Mouse (Mus musculus) myocyte (in vitro differentiated cells): Measurements from ENCODE around the gene Mapk8ip1. TPM values are rescaled to one million over a fixed set of nuclear protein-coding genes. Genes with fewer than 3 reads are reported as not detected.

Source experiments
- H3K27me3 ChIP-seq: one replicate; pipeline ENCODE4 v1.6.1; 2011; ENCODE audit not compliant: control insufficient read depth, insufficient read depth, insufficient read length
- H3K36me3 ChIP-seq: one replicate; pipeline ENCODE4 v1.6.1; 2011; ENCODE audit not compliant: control insufficient read depth, insufficient read depth
- H3K4me2 ChIP-seq: one replicate; pipeline ENCODE4 v1.6.1; 2011; ENCODE audit warnings: low read depth, control low read depth
- H3K4me3 ChIP-seq: one replicate; pipeline ENCODE4 v1.5.1; 2011; ENCODE audit warnings: mild to moderate bottlenecking, control low read depth, moderate library complexity
- H3K79me2 ChIP-seq: one replicate; pipeline ENCODE4 v1.6.1; 2011; ENCODE audit not compliant: control insufficient read depth, insufficient read depth
- H3ac ChIP-seq: one replicate; pipeline ENCODE4 v1.6.1; 2011; ENCODE audit not compliant: control insufficient read depth, insufficient read length
- CEBPB ChIP-seq: IDR thresholded peaks from 2 replicates; pipeline ENCODE4 v1.6.1; 2011; ENCODE audit warnings: mild to moderate bottlenecking, moderate library complexity; ENCODE audit not compliant: poor library complexity, insufficient read depth, severe bottlenecking
- E2F4 ChIP-seq: IDR thresholded peaks from one replicate; pipeline ENCODE4 v1.6.1; 2011; ENCODE audit warnings: mild to moderate bottlenecking, control low read depth, moderate library complexity; ENCODE audit not compliant: insufficient read depth
- MAX ChIP-seq: IDR thresholded peaks from one replicate; pipeline ENCODE4 v1.6.1; 2011; ENCODE audit warnings: low read depth, mild to moderate bottlenecking, control low read depth
- MYOD1 ChIP-seq, 3 experiments: IDR thresholded peaks; one replicate each; pipeline ENCODE4 v1.6.1; 2011; ENCODE audit warnings: control low read depth in 2 of 3, low read depth in 2 of 3, mild to moderate bottlenecking in 2 of 3, moderate library complexity in 1 of 3; ENCODE audit not compliant: insufficient read length in 2 of 3, control insufficient read depth in 1 of 3
- MYOG ChIP-seq, 3 experiments: IDR thresholded peaks; one replicate each; pipeline ENCODE4 v1.6.1; 2011; ENCODE audit warnings: control low read depth in 2 of 3, low read depth in 2 of 3, mild to moderate bottlenecking in 2 of 3; ENCODE audit not compliant: insufficient read length in 2 of 3, control insufficient read depth in 1 of 3, insufficient read depth in 1 of 3
- POLR2A ChIP-seq: IDR thresholded peaks from one replicate; pipeline ENCODE4 v1.6.1; 2011; ENCODE audit warnings: low read depth, mild to moderate bottlenecking, control low read depth, moderate library complexity; ENCODE audit not compliant: insufficient read length
- POLR2AphosphoS2 ChIP-seq: IDR thresholded peaks from one replicate; pipeline ENCODE4 v1.6.1; 2011; ENCODE audit warnings: low read depth, control low read depth; ENCODE audit not compliant: insufficient read length
- REST ChIP-seq: IDR thresholded peaks from one replicate; pipeline ENCODE4 v1.6.1; 2011; ENCODE audit warnings: mild to moderate bottlenecking, control low read depth, moderate library complexity; ENCODE audit not compliant: insufficient read depth, insufficient read length
- SRF ChIP-seq: IDR thresholded peaks from one replicate; pipeline ENCODE4 v1.6.1; 2011; ENCODE audit warnings: low read depth; ENCODE audit not compliant: control insufficient read depth, insufficient read length
- TCF12 ChIP-seq: IDR thresholded peaks from one replicate; pipeline ENCODE4 v1.6.1; 2011; ENCODE audit warnings: mild to moderate bottlenecking, control low read depth; ENCODE audit not compliant: poor library complexity, insufficient read depth, severe bottlenecking
- TCF3 ChIP-seq: IDR thresholded peaks from one replicate; pipeline ENCODE4 v1.6.1; 2011; ENCODE audit warnings: low read depth, control low read depth; ENCODE audit not compliant: insufficient read length
- USF1 ChIP-seq: IDR thresholded peaks from one replicate; pipeline ENCODE4 v1.6.1; 2011; ENCODE audit warnings: low read depth, mild to moderate bottlenecking, control low read depth, moderate library complexity
- polyA plus RNA-seq: library from polyadenylated mRNA; unstranded; fragments of >200 nt; fragmentation: generic; extraction: Trizol; gene quantifications from one replicate; pipeline ENCODE4 v1.2.1, GENCODE M21; 2012; ENCODE audit warnings: missing spikeins

The Mapk8ip1 gene
- polyA plus RNA-seq, 1 experiment, result 34.7 TPM

- no peak overlapping the region for H3K4me3 ChIP-seq
- H3ac ChIP-seq, result no peak overlapping the region
- no peaks in the 10 kb centered on the region for H3K79me2 ChIP-seq
- TF ChIP-seq TCF3 (no peak), POLR2AphosphoS2 (peak; percentile 33)
- no peaks in the 10 kb centered on the region for H3K27me3 ChIP-seq
- no peak overlapping the region for H3K4me2 ChIP-seq
- no peaks in the 10 kb centered on the region for H3K36me3 ChIP-seq
These were observed 15.7 kb downstream of the Mapk8ip1 start for GRCm38 (mm10) chr2:92385113-92386051.

- H3K36me3 ChIP-seq, result peaks cover 3% of the 10 kb centered on the region
- TF ChIP-seq SRF (no peak), USF1 (no peak), POLR2AphosphoS2 (no peak), TCF12 (no peak), MAX (no peak), E2F4 (no peak), TCF3 (no peak), REST (no peak), MYOD1 (IDR thresholded peaks at IDR 0.05; ENCODE audit: control insufficient read depth in 1 of 3, insufficient read length in 2 of 3, low read depth in 2 of 3) (no peak), POLR2A (no peak), MYOG (IDR thresholded peaks at IDR 0.05; ENCODE audit: control insufficient read depth in 1 of 3, insufficient read depth in 1 of 3, insufficient read length in 2 of 3, low read depth in 2 of 3) (no peak), CEBPB (no peak)
These were observed 17.0 kb downstream of the Mapk8ip1 start for GRCm38 (mm10) chr2:92384101-92384500.

GRCm38 (mm10) chr2:92382759-92383158 lies 18.3 kb downstream of the Mapk8ip1 start:
- Histone ChIP-seq H3K4me2 (no peak overlapping the region), H3K79me2 (no peaks in the 10 kb centered on the region), H3ac (no peak overlapping the region), H3K27me3 (no peaks in the 10 kb centered on the region), H3K36me3 (peaks cover 10% of the 10 kb centered on the region), H3K4me3 (no peak overlapping the region)
- no peak for TF ChIP-seq REST
- TF ChIP-seq TCF3, result no peak
- TF ChIP-seq MYOD1 (IDR thresholded peaks at IDR 0.05; ENCODE audit: control insufficient read depth in 1 of 3, insufficient read length in 2 of 3, low read depth in 2 of 3), result no peak
- TF ChIP-seq POLR2A, result no peak
- no peak for TF ChIP-seq CEBPB
- TF ChIP-seq MYOG (IDR thresholded peaks at IDR 0.05; ENCODE audit: control insufficient read depth in 1 of 3, insufficient read depth in 1 of 3, insufficient read length in 2 of 3, low read depth in 2 of 3), result no peak
- no peak for TF ChIP-seq MAX
- no peak for TF ChIP-seq E2F4
- TF ChIP-seq POLR2AphosphoS2, result no peak
- TF ChIP-seq USF1, result no peak
- no peak for TF ChIP-seq TCF12

More at GRCm38 (mm10) chr2:92384101-92384500, 17.0 kb downstream of the Mapk8ip1 start:
- Histone ChIP-seq H3K4me3 (no peak overlapping the region), H3K79me2 (no peaks in the 10 kb centered on the region), H3ac (no peak overlapping the region), H3K27me3 (no peaks in the 10 kb centered on the region), H3K4me2 (no peak overlapping the region)

- TF ChIP-seq SRF, result no peak
- no peak for TF ChIP-seq MAX
- no peak within 1 kb of the TSS for H3K4me2 ChIP-seq
- H3ac ChIP-seq, result no peak within 1 kb of the TSS
- H3K36me3 ChIP-seq, result peaks cover 10% of the 10 kb centered on the region
- H3K79me2 ChIP-seq, result no peaks in the 10 kb centered on the region
- no peak within 1 kb of the TSS for H3K4me3 ChIP-seq
- H3K27me3 ChIP-seq, result no peaks in the 10 kb centered on the region
These were observed 19.0 kb downstream of the Mapk8ip1 start, which contains the start of gene 1700029I15Rik for GRCm38 (mm10) chr2:92381901-92382588. TSS of gene 1700029I15Rik (plus strand) at chr2:92382538.

- Histone ChIP-seq H3K4me3 (no peak overlapping the region), H3ac (no peak overlapping the region), H3K36me3 (peaks cover 10% of the 10 kb centered on the region), H3K27me3 (no peaks in the 10 kb centered on the region), H3K4me2 (no peak overlapping the region), H3K79me2 (peaks cover 4% of the 10 kb centered on the region)
- no peak for TF ChIP-seq CEBPB
- no peak for TF ChIP-seq MYOG (IDR thresholded peaks at IDR 0.05; ENCODE audit: control insufficient read depth in 1 of 3, insufficient read depth in 1 of 3, insufficient read length in 2 of 3, low read depth in 2 of 3)
- no peak for TF ChIP-seq POLR2A
- TF ChIP-seq POLR2AphosphoS2, result no peak
- no peak for TF ChIP-seq SRF
- no peak for TF ChIP-seq MAX
- no peak for TF ChIP-seq REST
- no peak for TF ChIP-seq TCF3
- no peak for TF ChIP-seq USF1
- no peak for TF ChIP-seq MYOD1 (IDR thresholded peaks at IDR 0.05; ENCODE audit: control insufficient read depth in 1 of 3, insufficient read length in 2 of 3, low read depth in 2 of 3)
- no peak for TF ChIP-seq TCF12
- no peak for TF ChIP-seq E2F4
These were observed 19.9 kb downstream of the Mapk8ip1 start for GRCm38 (mm10) chr2:92381161-92381560.
